Mouse (Mus musculus): ENCODE measurements at regions not wholly inside any gene's neighbourhood (a gene's known extent, or its start where the extent isn't known, plus 50 kb on each side); places are given as distances from the start of the nearest gene placed in this dataset.
A peak's percentile ranks its signal among the peaks of the same experiment; 100 is the strongest.

GRCm38 (mm10) chr3:34509160-34509559 is 141.0 kb upstream of the Sox2 start:
- Histone ChIP-seq H3K27ac (ENCODE audit: low read length) (no peak overlapping the region), H3K4me3 (ENCODE audit: low read depth, low read length) (no peak overlapping the region), H3K9ac (ENCODE audit: low read depth, low read length) (no peak overlapping the region), H3K27me3 (ENCODE audit: control insufficient read depth, insufficient read depth, low read depth, low read length) (no peaks in the 10 kb centered on the region), H3K4me2 (ENCODE audit: low read length) (no peak overlapping the region), H3K4me1 (ENCODE audit: control insufficient read depth, insufficient read depth, low read length) (peaks cover 5% of the 10 kb centered on the region), H3K36me3 (ENCODE audit: control insufficient read depth, insufficient read depth, low read length) (no peaks in the 10 kb centered on the region), H3K9me3 (replicated peaks; ENCODE audit: control insufficient read depth, low read length, poor library complexity, severe bottlenecking) (no peaks in the 10 kb centered on the region)
- 37% methylated on average over 5 of the region's 5 CpGs for WGBS
- ATAC-seq: no peak

- Histone ChIP-seq H3K9ac (ENCODE audit: low read depth, low read length) (no peak overlapping the region), H3K36me3 (ENCODE audit: control insufficient read depth, insufficient read depth, low read length) (no peaks in the 10 kb centered on the region), H3K4me3 (ENCODE audit: low read depth, low read length) (no peak overlapping the region), H3K4me1 (ENCODE audit: control insufficient read depth, insufficient read depth, low read length) (peaks cover 10% of the 10 kb centered on the region), H3K9me3 (replicated peaks; ENCODE audit: control insufficient read depth, low read length, poor library complexity, severe bottlenecking) (no peaks in the 10 kb centered on the region), H3K27ac (ENCODE audit: low read length) (no peak overlapping the region), H3K4me2 (ENCODE audit: low read length) (no peak overlapping the region), H3K27me3 (ENCODE audit: control insufficient read depth, insufficient read depth, low read depth, low read length) (no peaks in the 10 kb centered on the region)
- ATAC-seq: no peak
- WGBS: 19% methylated on average over 3 of the region's 3 CpGs
Measured at GRCm38 (mm10) chr3:34504573-34504894, 145.7 kb upstream of the Sox2 start.

DNA sequence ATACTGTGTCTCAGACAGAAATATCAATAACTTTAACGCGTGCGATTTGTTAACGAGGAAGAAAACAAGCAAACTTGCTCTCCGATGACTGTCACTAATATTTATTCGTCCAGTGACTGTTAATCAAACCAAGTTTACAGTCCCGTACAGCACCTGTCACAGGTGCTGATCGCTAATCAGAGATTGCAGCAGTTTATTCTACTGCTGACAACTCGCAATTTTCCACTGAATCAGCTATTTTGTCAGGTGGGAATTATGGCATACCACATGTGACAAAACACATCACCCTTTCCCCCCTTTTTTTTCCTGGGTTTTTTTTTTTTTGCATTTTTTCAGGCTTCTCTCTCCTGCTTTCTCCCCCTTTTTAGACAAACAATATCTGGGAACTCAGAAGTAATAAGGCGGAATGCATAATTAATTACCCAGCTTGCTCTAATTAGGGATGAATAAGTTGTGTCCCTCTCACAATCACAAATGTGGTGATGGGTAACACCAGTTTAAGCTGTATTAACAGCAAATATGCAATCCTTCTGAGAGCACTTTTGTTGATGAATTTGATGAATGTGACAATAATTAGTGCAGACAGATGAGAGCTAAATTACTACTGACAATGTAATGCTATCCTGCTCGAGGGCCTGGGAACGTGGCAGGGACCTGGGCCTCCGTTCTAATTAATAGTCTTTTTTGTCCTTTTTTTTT is 146.2 kb upstream of the Sox2 start:
- ATAC-seq: peak; percentile 75
- WGBS: 55% methylated on average over 13 of the region's 13 CpGs
- Histone ChIP-seq H3K9me3 (replicated peaks; ENCODE audit: control insufficient read depth, low read length, poor library complexity, severe bottlenecking) (no peaks in the 10 kb centered on the region), H3K4me2 (ENCODE audit: low read length) (no peak overlapping the region), H3K9ac (ENCODE audit: low read depth, low read length) (no peak overlapping the region), H3K4me1 (ENCODE audit: control insufficient read depth, insufficient read depth, low read length) (peaks cover 10% of the 10 kb centered on the region), H3K27ac (ENCODE audit: low read length) (no peak overlapping the region), H3K27me3 (ENCODE audit: control insufficient read depth, insufficient read depth, low read depth, low read length) (no peaks in the 10 kb centered on the region), H3K4me3 (ENCODE audit: low read depth, low read length) (no peak overlapping the region), H3K36me3 (ENCODE audit: control insufficient read depth, insufficient read depth, low read length) (no peaks in the 10 kb centered on the region)

- Histone ChIP-seq H3K4me2 (ENCODE audit: low read length) (no peak overlapping the region), H3K27me3 (ENCODE audit: control insufficient read depth, insufficient read depth, low read depth, low read length) (no peaks in the 10 kb centered on the region), H3K9me3 (replicated peaks; ENCODE audit: control insufficient read depth, low read length, poor library complexity, severe bottlenecking) (no peaks in the 10 kb centered on the region), H3K27ac (ENCODE audit: low read length) (no peak overlapping the region), H3K36me3 (ENCODE audit: control insufficient read depth, insufficient read depth, low read length) (no peaks in the 10 kb centered on the region), H3K4me3 (ENCODE audit: low read depth, low read length) (no peak overlapping the region), H3K9ac (ENCODE audit: low read depth, low read length) (no peak overlapping the region), H3K4me1 (ENCODE audit: control insufficient read depth, insufficient read depth, low read length) (no peaks in the 10 kb centered on the region)
- 83% methylated on average over 8 of the region's 8 CpGs for WGBS
- ATAC-seq: no peak
Measured at GRCm38 (mm10) chr3:34496839-34497238, 153.4 kb upstream of the Sox2 start.

DNA sequence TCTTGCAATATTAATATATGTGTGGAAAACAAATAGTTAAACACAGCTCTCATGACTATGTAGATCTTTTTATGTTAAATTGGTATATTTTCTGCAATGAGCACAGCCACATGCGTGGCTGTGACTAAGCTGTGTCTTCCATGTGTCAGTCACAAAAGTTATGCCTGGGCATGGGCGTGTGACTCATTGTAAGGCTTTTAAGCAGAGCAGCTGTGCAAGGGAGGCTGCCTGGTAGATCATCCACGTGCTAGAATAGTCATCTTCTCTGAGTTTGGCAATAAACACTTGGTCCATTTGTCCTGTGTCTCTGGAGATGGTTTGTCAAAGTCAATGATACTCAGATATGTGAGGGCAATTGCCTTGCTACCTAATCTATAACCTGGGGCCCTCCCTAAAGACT is 154.6 kb upstream of the Sox2 start:
- no peak overlapping the region for H3K4me3 ChIP-seq (ENCODE audit: low read depth, low read length)
- ATAC-seq: no peak
- H3K27me3 ChIP-seq (ENCODE audit: control insufficient read depth, insufficient read depth, low read depth, low read length): no peaks in the 10 kb centered on the region
- no peaks in the 10 kb centered on the region for H3K36me3 ChIP-seq (ENCODE audit: control insufficient read depth, insufficient read depth, low read length)
- no peak overlapping the region for H3K27ac ChIP-seq (ENCODE audit: low read length)
- no peak overlapping the region for H3K4me2 ChIP-seq (ENCODE audit: low read length)
- H3K9ac ChIP-seq (ENCODE audit: low read depth, low read length): no peak overlapping the region
- H3K4me1 ChIP-seq (ENCODE audit: control insufficient read depth, insufficient read depth, low read length): no peaks in the 10 kb centered on the region
- H3K9me3 ChIP-seq (replicated peaks; ENCODE audit: control insufficient read depth, low read length, poor library complexity, severe bottlenecking): no peaks in the 10 kb centered on the region
- 81% methylated on average over 3 of the region's 3 CpGs for WGBS

GRCm38 (mm10) chr3:34493921-34494320 is 156.3 kb upstream of the Sox2 start:
- ATAC-seq: no peak
- Histone ChIP-seq H3K4me3 (ENCODE audit: low read depth, low read length) (no peak overlapping the region), H3K9ac (ENCODE audit: low read depth, low read length) (no peak overlapping the region), H3K4me1 (ENCODE audit: control insufficient read depth, insufficient read depth, low read length) (no peaks in the 10 kb centered on the region), H3K27me3 (ENCODE audit: control insufficient read depth, insufficient read depth, low read depth, low read length) (no peaks in the 10 kb centered on the region), H3K27ac (ENCODE audit: low read length) (no peak overlapping the region), H3K36me3 (ENCODE audit: control insufficient read depth, insufficient read depth, low read length) (no peaks in the 10 kb centered on the region), H3K9me3 (replicated peaks; ENCODE audit: control insufficient read depth, low read length, poor library complexity, severe bottlenecking) (no peaks in the 10 kb centered on the region), H3K4me2 (ENCODE audit: low read length) (no peak overlapping the region)

DNA sequence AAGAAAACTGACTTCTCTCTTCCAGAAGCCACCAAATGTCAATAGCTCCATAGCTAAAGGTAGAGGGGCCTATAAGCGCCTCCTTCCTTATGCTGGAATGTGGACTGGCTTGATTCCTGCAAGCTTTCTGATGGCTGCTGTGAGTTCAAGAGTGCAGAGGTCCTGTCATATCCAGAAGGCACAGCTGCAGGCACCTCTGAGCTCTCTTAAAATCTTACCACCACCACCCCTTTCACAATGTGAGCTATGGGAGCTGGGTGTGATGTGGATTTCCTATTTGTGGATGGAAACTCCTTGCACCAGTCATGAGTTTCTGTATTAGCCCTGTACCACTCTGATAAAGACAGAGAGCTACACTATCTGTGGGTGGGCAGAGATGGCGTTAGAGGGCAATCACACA is 161.2 kb upstream of the Sox2 start:
- WGBS: 93% methylated on average over 2 of the region's 2 CpGs
- H3K9me3 ChIP-seq (replicated peaks; ENCODE audit: control insufficient read depth, low read length, poor library complexity, severe bottlenecking): no peaks in the 10 kb centered on the region
- no peaks in the 10 kb centered on the region for H3K27me3 ChIP-seq (ENCODE audit: control insufficient read depth, insufficient read depth, low read depth, low read length)
- no peak overlapping the region for H3K9ac ChIP-seq (ENCODE audit: low read depth, low read length)
- no peak overlapping the region for H3K4me3 ChIP-seq (ENCODE audit: low read depth, low read length)
- peaks cover 8% of the 10 kb centered on the region for H3K4me1 ChIP-seq (ENCODE audit: control insufficient read depth, insufficient read depth, low read length)
- no peak for ATAC-seq
- no peak overlapping the region for H3K27ac ChIP-seq (ENCODE audit: low read length)
- H3K36me3 ChIP-seq (ENCODE audit: control insufficient read depth, insufficient read depth, low read length): no peaks in the 10 kb centered on the region
- H3K4me2 ChIP-seq (ENCODE audit: low read length): no peak overlapping the region

GRCm38 (mm10) chr3:34486441-34487050 is 163.7 kb upstream of the Sox2 start:
- Histone ChIP-seq H3K9me3 (replicated peaks; ENCODE audit: control insufficient read depth, low read length, poor library complexity, severe bottlenecking) (no peaks in the 10 kb centered on the region), H3K9ac (ENCODE audit: low read depth, low read length) (no peak overlapping the region), H3K4me3 (ENCODE audit: low read depth, low read length) (no peak overlapping the region), H3K4me2 (ENCODE audit: low read length) (0 out of 2 replicates have a peak overlapping the region, but pooled peaks have one; percentile 10), H3K27ac (ENCODE audit: low read length) (no peak overlapping the region), H3K36me3 (ENCODE audit: control insufficient read depth, insufficient read depth, low read length) (no peaks in the 10 kb centered on the region), H3K27me3 (ENCODE audit: control insufficient read depth, insufficient read depth, low read depth, low read length) (no peaks in the 10 kb centered on the region), H3K4me1 (ENCODE audit: control insufficient read depth, insufficient read depth, low read length) (peaks cover 15% of the 10 kb centered on the region)
- WGBS: 5% methylated on average over 9 of the region's 9 CpGs
- no peak for ATAC-seq

DNA sequence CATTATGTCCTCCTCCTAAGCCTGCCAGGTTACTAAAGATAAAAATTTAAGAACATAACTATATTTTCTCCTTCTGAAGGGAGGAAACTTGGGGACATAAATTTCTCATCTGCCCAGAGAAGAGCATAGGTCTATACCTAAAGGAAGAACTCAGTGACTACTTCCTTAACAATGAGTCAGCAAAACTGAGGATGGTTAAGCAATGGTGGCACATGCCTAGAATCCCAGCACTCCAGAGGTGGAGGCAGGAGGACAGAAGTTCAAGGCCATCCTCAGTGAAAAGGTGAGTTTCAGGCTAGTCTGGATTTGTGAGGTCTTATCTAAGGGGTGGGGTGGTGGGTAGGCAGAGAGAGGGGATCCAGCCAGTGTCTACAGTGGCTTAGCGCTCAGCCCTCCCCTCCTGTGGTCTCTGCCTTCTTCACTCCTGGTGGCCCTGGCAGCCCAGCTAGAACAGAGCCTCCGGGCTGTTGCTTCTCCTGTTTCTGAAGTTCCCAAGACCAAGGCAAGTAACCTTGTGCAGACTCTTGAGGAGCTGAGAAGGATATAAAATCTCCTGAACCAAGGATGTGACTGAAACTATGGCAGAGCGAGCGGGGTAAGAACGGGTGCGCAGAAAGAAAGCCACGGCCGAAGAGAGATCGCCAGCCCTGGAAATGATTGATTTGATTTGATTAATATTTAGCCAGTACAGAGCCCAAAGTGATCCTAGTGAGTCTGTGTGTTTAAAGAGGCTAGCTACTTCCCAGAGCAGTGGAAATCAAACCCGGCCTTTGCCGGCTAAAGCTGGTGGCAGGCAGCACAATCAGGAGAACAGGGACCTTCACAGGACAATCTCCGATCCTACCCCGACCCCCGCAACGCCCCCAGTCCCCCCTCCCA is 164.6 kb upstream of the Sox2 start:
- no peaks in the 10 kb centered on the region for H3K27me3 ChIP-seq (ENCODE audit: control insufficient read depth, insufficient read depth, low read depth, low read length)
- no peak overlapping the region for H3K4me3 ChIP-seq (ENCODE audit: low read depth, low read length)
- no peak overlapping the region for H3K27ac ChIP-seq (ENCODE audit: low read length)
- no peaks in the 10 kb centered on the region for H3K36me3 ChIP-seq (ENCODE audit: control insufficient read depth, insufficient read depth, low read length)
- no peaks in the 10 kb centered on the region for H3K9me3 ChIP-seq (replicated peaks; ENCODE audit: control insufficient read depth, low read length, poor library complexity, severe bottlenecking)
- WGBS: 37% methylated on average over 15 of the region's 15 CpGs
- H3K9ac ChIP-seq (ENCODE audit: low read depth, low read length): 0 out of 2 replicates have a peak overlapping the region, but pooled peaks have one; percentile 2
- H3K4me1 ChIP-seq (ENCODE audit: control insufficient read depth, insufficient read depth, low read length): peaks cover 21% of the 10 kb centered on the region
- ATAC-seq: no peak
- no peak overlapping the region for H3K4me2 ChIP-seq (ENCODE audit: low read length)

Data from midbrain, embryonic 16.5 days (tissue).